Mouse (Mus musculus): ENCODE results near the gene Tkt. TPM values are rescaled to one million over a fixed set of nuclear protein-coding genes. Genes with fewer than 3 reads are reported as not detected.

Tkt gene
- 1,000 to 10,000 TPM; 1,175 to 1,330 TPM for total RNA-seq (2023)

DNA sequence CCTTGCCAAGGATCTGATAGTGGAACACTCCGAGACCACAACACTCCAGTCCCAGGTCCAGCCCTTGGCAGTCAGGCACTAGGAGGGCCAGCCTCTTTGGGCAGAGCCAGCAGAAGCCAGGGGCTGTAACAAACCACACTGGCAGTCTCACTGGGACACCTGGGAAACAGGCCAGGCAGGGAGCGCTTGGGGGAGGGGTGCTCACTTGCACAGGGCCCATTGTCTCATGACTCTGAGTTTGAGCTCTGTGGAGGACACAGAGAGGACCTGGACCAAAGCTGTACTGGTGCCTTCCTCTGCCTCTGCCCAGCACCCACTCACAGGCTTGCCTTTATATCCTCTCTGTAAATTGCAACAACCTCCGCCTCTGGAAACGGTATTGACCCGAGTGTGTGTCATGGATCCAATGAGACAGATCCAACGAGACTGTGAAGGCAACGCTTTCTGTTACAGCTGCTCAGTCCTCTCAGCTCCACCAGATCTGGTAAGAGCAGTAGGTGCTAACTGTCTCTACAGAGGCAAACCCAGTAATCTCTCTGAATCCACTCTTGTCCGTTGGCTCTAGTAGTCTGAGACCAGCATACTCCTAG is at the start of gene Tkt:
TSS of gene Tkt (plus strand) at position 229 of the 590 bp plus-strand sequence.

Other genes with a start within 250 kb of the Tkt start
- 10 to 100 TPM; 28.9 to 30.6 TPM for gene Dcp1a, start 68.8 kb upstream of the Tkt start, total RNA-seq (2023)
- gene Cacna1d, start 56.9 kb upstream of the Tkt start, total RNA-seq (2023) = 1 to 10 TPM; 2.4 to 3.1 TPM
- 100 to 1,000 TPM; 646 to 686 TPM for gene Prkcd, start 77.9 kb downstream of the Tkt start, total RNA-seq (2023)
- 1 to 10 TPM; 7.5 to 9.4 TPM for gene Rft1, start 106.0 kb downstream of the Tkt start, total RNA-seq (2023)
- 10 to 100 TPM; 13.1 to 13.7 TPM for gene Sfmbt1, start 166.5 kb downstream of the Tkt start, total RNA-seq (2023)